Mouse (Mus musculus): Measurements from ENCODE around the gene Prkcd.

Prkcd gene

DNA sequence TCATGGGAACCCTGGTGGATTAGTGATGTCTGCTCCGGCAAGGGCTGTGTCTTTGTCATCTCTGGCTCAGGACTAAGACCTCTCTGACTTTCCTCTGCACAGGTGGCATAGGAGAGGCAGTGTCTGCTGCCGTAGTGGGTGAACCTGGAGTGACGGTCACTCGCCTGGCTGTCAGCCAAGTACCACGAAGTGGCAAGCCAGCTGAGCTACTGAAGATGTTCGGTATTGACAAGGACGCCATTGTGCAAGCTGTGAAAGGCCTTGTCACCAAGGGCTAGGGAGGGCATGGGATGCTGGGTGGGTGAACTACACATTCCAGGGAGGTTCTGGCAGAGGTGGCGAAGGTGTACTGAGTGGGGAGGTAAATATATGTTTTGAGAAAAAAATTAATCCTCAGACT, 52.8 kb downstream of the Prkcd start:
- no peak for DNase-seq (ENCODE audit: low spot score)

DNA sequence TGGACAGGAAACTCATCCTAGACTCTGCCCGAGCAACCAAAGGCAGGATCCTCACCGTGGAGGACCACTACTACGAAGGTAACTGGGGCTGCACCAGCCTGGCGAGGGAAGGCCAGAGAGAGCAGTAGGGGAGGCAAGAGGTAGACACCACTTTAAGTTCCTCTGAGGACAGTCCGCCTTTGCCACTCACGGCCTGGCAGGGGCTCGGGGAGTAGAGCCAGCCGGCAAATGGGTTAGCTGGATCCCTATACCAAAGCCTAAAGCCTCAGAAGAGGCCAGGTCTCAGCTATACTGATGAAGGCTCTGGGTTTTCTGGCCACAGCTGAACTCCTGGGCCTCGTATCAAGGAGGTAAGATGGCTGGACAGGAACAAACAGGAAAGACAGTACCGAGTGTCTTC, 53.8 kb downstream of the Prkcd start:
- DNase-seq (ENCODE audit: low spot score) = no peak

DNA sequence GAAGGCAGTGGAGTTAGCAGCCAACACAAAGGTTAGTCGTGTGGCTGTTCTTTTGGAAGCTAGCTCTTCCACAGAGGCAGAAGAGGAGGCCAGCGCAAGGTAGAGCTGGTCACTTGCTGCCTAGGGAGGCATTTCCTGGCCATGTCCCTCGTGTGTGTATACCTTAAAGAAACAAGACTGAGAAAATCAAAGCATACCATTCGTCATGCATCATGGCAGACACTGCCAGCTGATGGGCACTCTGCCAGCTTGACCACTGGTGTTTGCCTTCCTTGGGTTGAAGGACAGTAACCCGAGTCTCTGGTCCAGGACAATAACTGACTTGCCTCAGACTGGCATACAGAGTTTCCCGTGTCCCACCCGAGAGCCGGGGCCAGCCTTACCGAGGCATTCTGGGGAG, 55.7 kb downstream of the Prkcd start:
- DNase-seq (ENCODE audit: low spot score) = no peak

DNA sequence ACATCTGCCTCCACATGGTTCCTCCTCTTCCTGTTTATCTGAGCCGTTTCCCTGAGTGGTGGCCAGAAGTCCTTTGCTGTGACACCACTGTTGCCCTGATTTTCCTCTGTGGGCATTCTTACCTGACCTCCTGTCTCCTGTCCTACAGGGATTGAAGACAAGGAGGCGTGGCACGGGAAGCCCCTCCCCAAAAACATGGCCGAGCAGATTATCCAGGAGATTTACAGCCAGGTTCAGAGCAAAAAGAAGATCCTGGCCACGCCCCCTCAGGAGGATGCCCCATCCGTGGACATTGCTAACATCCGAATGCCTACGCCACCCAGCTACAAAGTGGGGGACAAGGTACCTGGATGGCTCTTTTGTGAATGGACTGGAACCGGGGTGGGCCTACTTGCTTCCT, 58.0 kb downstream of the Prkcd start:
- DNase-seq (ENCODE audit: low spot score) = no peak

DNA sequence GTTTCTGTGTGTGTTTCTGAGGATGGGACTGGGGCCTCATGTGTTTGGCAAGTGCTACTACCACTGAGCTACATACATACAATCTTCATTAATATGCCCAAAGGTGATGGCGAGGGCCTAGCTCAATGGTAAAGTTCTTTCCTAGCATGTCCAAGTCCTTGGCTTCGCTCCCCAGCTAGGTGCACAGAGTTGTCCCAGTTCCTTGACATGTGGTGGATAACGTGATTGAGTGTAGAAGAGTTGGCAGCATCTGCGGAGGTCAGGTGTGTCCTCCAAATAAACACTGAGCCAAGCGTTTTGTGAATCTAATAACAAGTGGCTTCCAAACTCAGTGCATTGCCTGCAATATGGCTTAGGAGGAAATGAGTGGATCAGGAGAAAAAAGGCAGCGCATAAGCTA, 59.7 kb downstream of the Prkcd start:
- no peak for DNase-seq (ENCODE audit: low spot score)

DNA sequence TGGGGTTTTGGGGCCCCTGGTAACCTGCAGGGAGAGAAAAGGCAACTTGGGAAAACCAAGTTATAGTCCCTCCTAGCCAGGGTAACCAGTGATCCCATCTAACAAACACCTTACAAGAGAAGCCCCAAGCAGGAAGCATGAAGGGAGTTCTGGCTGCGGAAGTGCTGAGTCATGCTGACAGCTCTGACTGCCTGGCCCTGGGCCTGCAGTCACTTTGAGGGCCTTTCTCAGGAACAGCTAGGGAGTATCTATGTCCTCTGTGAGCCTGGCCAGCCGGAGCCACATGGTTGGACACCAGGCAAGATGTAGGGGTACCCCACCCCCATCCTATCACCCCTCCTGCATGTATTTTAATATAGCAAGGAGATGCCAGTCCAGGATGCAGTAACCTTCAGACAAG, 61.6 kb downstream of the Prkcd start:
- no peak for DNase-seq (ENCODE audit: low spot score)

DNA sequence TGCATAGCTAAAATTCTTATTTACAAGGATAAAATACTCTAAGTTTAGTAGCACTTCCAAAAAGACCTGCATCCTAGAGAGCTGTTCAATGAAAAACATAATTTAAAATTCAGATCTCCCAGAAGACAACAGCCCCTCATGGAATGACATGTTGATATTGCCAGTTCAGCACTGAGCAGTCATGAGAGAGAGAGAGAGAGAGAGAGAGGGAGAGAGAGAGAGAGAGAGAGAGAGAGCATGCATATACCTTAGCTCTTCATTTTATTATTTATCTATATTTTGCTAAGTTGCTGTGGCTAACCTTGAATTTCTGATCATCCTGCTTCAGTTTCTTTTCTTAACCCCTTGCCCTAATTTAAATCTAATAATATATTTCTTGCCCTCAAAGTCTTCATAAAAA, 63.7 kb downstream of the Prkcd start:
- DNase-seq (ENCODE audit: low spot score) = no peak

DNA sequence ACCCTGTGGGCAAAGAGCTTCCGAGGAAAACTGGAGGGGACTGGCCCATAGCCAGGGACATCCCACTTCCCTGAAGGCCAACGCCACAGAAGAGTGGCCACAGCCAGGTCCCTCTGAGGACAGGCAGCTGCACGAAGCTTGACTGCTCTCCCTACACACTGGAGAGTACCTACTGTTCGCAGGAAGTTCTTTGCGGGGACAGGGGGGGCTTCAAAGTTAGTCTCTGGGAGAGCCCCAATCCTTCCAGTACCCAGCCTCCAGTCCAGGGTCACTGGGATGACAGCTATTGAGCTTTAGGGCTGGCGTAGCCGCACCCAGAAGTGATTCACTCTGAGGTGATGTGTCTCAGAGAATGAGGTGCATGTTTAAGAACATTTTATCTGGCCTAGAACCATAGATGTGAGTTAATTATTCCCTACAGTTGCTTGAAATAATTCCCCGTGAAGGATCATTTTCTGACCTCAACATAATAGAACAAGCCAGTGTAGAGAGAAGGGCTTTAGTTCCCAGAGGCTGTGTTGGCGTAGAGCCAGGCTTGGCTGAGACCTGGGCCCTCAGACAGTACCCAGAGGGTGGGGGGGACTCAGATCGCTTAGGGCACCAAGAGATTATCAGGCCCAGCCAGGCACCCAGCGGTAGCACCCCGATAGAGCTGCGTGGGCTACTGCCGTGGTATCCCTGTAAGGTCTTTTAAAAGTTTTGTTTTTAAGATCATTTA, 64.4 kb downstream of the Prkcd start:
- no peak for DNase-seq (ENCODE audit: low spot score)

DNA sequence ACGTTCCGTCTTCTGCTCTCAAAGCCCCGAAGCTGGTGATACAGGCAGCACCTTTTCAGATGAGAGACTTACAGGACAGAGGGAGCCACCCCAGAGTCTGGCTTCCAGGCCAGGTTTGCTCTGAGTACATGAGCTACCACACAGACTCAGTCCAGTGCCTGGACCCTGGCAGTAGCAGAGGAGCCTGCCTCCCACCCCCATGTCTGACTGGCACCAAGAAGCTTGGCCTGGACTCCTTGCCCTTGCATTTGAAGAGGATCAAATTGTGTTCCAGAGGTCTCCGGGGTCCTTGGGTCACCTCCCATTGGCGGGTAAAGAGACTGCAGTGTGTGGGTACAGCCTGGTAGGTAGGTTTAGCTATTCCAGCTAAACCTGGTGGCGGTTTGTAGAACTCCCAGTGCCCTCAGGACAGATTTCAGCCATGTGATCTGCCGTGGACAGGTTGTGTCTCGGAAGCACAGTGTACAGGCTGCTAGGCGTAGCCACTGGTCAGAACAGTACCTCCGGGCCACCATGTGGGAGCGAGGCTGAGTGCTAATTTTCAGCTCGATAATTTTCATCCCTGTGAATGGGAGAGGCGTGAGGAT, 65.1 kb downstream of the Prkcd start:
- no peak for DNase-seq (ENCODE audit: low spot score)

DNA sequence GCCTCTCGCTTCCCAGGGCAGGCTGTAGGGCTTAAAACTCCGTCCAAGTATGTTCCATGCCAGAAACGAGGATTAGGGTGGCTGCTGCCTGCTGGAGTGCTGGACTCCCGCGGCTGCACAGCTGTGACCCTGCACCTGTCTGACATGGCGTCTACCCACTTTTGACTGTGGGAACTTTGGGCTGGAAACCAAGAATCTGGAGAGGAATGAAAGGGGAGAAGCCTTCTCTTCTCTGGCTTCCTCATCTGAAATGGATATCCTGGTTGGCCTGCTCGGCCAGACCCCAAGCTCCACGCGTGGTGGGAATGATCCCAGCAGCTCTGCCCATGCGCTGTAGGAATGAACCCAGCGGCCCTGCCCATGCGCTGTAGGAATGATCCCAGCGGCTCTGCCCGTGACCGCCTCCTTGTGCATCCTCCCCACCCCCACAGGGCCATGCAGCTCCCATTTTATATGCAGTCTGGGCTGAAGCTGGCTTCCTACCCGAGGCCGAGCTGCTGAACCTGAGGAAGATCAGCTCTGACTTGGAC, 66.6 kb downstream of the Prkcd start:
- DNase-seq (ENCODE audit: low spot score) = no peak

DNA sequence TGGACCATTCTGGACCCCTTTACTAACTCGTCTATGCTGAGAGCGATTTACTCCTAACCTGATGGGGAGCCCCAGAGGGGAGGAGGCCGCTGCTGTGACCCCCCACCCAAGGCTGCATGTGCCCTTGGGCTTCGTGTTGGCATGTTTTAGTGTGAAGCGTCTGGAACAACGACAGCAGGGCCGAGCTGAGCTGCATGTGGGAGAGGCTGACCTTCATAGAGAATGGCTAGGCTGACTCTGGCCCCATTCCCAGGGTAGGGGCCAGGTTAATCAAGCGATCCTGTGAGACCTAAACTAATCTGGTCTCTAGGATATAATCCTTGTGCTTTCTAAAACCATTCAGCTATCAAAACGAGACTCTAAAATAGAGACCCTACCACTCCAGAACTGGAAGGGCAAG, 68.3 kb downstream of the Prkcd start:
- no peak for DNase-seq (ENCODE audit: low spot score)

DNA sequence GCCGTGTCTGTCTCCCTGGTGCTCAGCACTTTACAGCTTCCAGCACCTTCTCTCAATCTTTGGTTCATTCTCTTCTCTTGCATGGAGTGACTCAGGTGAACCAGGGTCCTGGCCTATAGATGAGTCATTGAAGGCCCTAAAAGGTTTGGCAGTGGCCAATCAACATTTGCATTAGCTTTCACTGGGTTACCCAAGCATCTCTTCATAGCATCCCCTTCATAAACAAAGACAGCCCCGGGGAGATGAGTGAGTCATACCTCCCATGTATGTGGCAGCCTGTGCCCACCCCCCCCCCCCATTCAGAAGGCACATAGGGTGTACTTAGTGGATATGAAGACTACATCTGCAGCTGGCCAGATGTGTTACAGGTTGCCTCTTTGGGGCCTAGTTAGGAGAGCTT, 69.4 kb downstream of the Prkcd start:
- no peak for DNase-seq (ENCODE audit: low spot score)

DNA sequence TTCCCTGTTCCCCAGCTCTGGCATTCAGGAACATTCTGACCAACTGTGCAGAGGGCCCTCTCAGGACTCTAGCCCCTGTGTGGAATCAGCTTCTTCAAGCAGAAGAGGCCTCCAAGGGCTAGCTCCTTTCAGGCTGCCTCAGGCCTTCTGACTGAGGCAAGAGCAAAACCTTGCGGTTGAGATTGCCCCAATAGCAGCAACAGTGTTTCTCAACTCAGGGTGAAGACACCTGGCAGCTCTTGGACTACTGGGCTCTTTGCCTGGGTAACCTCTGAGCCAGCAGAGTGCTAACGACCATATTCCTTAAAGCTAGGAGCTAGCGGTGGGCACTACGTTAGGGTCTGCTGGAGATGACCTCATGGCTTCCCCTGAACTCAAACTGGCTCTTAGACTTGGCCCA, 72.8 kb downstream of the Prkcd start:
- no peak for DNase-seq (ENCODE audit: low spot score)

DNA sequence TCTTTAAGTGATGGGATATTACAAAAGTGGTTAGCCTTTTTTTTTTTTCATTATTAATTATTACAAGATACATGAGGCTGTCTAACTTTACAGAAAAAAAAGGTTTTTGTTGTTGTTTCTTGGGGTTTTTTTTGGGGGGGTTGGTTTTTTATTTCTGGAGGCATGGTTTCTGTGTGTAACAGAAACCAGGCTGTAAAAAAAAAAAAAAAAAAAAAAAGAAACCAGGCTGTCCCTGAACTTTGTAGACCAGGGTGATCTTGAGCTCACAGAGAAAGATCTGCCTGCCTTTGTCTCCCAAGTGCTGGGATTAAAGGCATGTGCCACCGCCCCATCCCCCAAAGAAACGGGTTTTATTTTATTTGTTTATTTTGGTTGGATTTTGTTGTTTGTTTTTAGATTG, 74.0 kb downstream of the Prkcd start:
- no peak for DNase-seq (ENCODE audit: low spot score)

DNA sequence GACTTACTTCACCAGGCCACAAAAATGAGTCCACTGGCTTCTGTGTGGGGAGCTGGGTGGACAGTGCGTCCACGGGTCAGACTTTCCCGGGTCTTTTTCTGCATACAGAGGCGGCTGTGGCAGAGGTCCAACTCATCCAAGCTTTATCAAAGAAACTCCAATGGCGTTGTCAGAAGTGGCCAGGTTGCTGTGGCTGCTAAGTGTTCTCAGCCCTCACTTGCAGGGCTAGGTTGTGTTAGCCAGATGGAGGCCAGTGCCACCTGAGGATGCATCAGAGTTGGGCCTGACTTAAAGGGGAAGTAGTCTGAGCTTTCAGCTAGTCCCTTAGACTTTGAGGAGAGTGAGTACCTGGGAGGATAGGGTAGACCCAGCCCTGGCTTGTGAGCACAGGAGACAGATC, 74.5 kb downstream of the Prkcd start:
- DNase-seq (ENCODE audit: low spot score) = no peak

DNA sequence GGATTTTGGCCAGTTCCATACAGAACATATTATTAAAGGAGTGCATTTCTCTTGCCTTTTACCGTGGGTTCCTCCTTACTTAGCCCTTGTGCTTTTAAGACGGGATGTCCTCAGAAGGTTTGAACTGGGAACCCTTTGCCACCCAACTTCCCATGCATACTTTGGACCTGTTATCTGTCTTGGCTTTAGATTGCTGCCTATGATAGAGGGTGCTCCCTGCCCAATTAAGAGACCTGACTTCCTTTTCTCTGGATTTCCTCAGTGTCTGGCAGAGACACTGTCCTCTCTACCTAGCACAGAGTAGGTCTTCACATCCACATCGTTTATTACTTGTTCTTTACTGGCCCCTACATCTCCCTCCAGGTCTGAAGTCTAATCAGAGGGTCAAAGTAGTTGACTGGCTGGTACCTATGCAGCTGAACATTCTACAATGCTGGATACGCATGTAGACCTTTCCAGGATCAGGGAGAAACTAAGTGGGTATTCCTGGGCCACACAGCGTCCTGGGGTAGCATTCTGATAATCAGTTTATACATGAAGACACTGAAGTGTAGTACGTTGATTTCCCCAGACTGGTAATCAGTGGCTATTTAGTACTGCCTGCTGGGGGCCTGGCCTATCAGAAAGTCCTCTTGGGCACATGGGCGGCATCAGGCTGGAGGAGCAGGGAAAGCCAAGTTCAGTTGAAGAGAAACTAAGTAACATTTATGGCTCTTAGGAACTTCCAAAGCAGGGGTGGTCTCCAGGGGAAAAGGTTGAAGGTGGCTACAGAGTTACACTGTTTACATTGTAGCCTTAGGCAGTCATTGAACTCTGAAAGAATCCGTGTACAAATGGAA, 75.6 kb downstream of the Prkcd start:
- DNase-seq (ENCODE audit: low spot score) = no peak

DNA sequence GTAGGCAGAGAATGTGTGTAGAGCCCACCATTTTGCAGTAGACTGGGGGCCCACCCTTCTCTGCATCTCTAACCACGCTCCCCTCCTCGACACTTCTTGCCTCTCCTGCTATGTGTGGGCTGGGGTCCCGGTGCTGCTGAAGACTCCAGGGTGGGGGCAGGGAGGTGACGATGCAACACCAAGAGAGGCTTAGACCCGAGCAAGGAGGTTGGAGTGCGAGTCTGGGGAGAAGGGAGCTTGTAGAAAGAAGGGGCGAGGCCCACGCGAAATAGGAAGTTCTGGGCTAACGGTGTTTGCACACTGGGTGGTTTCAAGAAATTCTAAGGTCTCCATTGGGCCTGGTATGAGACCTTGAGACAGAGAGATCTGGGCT, 76.2 kb downstream of the Prkcd start:
- no peak for DNase-seq (ENCODE audit: low spot score)

DNA sequence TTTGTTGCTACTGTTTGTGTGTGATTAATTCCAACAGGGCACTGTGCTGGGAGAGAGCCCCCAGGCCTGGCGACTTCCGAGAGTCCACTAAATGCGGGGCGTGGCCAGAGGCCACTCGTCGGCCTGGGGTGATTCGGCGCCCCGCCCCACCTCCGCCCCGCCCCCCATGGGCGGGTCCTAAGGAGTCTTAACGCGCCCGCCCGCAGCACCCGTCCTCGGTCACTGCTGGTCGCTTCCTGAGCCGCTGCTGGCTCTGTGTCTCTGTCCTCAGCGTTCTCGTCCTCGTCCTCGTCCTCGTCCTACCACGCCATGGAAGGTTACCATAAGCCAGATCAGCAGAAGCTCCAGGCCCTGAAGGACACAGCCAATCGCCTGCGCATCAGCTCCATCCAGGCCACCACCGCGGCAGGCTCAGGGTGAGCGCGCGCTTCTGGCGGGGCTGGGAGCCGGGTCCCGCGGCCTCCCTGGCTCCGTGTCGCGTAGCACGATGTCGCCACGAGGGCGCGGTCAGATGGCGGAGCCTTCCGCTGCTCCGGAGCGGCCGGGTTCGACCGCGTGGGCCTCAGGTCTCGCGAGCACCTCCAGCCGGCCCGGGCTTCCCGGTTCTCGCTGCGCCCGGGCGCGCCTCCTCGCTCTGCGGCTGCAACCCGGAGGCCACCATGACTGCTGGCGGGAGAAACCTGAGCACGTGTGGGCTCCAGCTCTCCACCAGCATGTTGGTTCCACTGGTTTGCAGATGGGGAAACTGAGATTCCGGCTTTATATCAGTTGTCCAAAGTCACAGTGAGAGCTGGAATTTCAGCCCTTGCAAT, 76.8 kb downstream of the Prkcd start:
- peak; percentile 90 for DNase-seq (ENCODE audit: low spot score)

DNA sequence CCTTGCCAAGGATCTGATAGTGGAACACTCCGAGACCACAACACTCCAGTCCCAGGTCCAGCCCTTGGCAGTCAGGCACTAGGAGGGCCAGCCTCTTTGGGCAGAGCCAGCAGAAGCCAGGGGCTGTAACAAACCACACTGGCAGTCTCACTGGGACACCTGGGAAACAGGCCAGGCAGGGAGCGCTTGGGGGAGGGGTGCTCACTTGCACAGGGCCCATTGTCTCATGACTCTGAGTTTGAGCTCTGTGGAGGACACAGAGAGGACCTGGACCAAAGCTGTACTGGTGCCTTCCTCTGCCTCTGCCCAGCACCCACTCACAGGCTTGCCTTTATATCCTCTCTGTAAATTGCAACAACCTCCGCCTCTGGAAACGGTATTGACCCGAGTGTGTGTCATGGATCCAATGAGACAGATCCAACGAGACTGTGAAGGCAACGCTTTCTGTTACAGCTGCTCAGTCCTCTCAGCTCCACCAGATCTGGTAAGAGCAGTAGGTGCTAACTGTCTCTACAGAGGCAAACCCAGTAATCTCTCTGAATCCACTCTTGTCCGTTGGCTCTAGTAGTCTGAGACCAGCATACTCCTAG, 77.8 kb downstream of the Prkcd start, which contains the start of gene Tkt:
Gene Tkt, plus strand, starts transcription at position 229 of the 590 bp plus-strand sequence.
- no peak for DNase-seq (ENCODE audit: low spot score)

All from urinary bladder, postnatal 10 days (tissue).